Mouse (Mus musculus): ENCODE measurements around the gene Cacnb2. TPM values are rescaled to one million over a fixed set of nuclear protein-coding genes. Genes with fewer than 3 reads are reported as not detected.
A peak's percentile ranks its signal among the peaks of the same experiment; 100 is the strongest.
"Not testable (repeated sequence)": the region's sequence is repeated elsewhere in the genome, so short reads cannot be mapped to it uniquely, and the experiment has no call there.

Gene Cacnb2
- polyA plus RNA-seq, 1 experiment: 43.5 TPM

GRCm38 (mm10) chr2:14651268-14651667 is 48.4 kb downstream of the Cacnb2 start:
- no peak for DNase-seq (ENCODE audit: extremely low spot score in 1 of 2, low spot score in 1 of 2)

GRCm38 (mm10) chr2:14656673-14657072 is 53.8 kb downstream of the Cacnb2 start:
- DNase-seq (ENCODE audit: extremely low spot score in 1 of 2, low spot score in 1 of 2): no peak

GRCm38 (mm10) chr2:14657205-14657844 is 54.4 kb downstream of the Cacnb2 start:
- DNase-seq (ENCODE audit: extremely low spot score in 1 of 2, low spot score in 1 of 2): no peak

- no peak for DNase-seq (ENCODE audit: extremely low spot score in 1 of 2, low spot score in 1 of 2)
These were observed 62.3 kb downstream of the Cacnb2 start for GRCm38 (mm10) chr2:14665213-14665612.

- no peak for DNase-seq (ENCODE audit: extremely low spot score in 1 of 2, low spot score in 1 of 2)
These were observed 69.2 kb downstream of the Cacnb2 start for GRCm38 (mm10) chr2:14672117-14672516.

- peak in 1 of 2 experiments; percentile 55 for DNase-seq (ENCODE audit: extremely low spot score in 1 of 2, low spot score in 1 of 2)
These were observed 74.1 kb downstream of the Cacnb2 start for GRCm38 (mm10) chr2:14676885-14677516.

GRCm38 (mm10) chr2:14684231-14684630 is 81.3 kb downstream of the Cacnb2 start:
- DNase-seq (ENCODE audit: extremely low spot score in 1 of 2, low spot score in 1 of 2): no peak

GRCm38 (mm10) chr2:14702973-14703645 is 100.2 kb downstream of the Cacnb2 start:
- peak in 1 of 2 experiments; percentile 86 for DNase-seq (ENCODE audit: extremely low spot score in 1 of 2, low spot score in 1 of 2)

GRCm38 (mm10) chr2:14703676-14704075 is 100.8 kb downstream of the Cacnb2 start:
- DNase-seq (ENCODE audit: extremely low spot score in 1 of 2, low spot score in 1 of 2): no peak

- no peak for DNase-seq (ENCODE audit: extremely low spot score in 1 of 2, low spot score in 1 of 2)
These were observed 107.4 kb downstream of the Cacnb2 start for GRCm38 (mm10) chr2:14710247-14710646.

- DNase-seq (ENCODE audit: extremely low spot score in 1 of 2, low spot score in 1 of 2): no peak
These were observed 108.9 kb downstream of the Cacnb2 start for GRCm38 (mm10) chr2:14711751-14712150.

- no peak for DNase-seq (ENCODE audit: extremely low spot score in 1 of 2, low spot score in 1 of 2)
These were observed 110.2 kb downstream of the Cacnb2 start for GRCm38 (mm10) chr2:14713049-14713448.

- no peak for DNase-seq (ENCODE audit: extremely low spot score in 1 of 2, low spot score in 1 of 2)
These were observed 113.8 kb downstream of the Cacnb2 start for GRCm38 (mm10) chr2:14716666-14717065.

GRCm38 (mm10) chr2:14719119-14719718 is 116.3 kb downstream of the Cacnb2 start:
- peak; percentile 70 to 73 for DNase-seq (ENCODE audit: extremely low spot score in 1 of 2, low spot score in 1 of 2)

GRCm38 (mm10) chr2:14725437-14725836 is 122.5 kb downstream of the Cacnb2 start:
- DNase-seq (ENCODE audit: extremely low spot score in 1 of 2, low spot score in 1 of 2): no peak

GRCm38 (mm10) chr2:14726601-14727000 is 123.7 kb downstream of the Cacnb2 start:
- not testable (repeated sequence) for DNase-seq (ENCODE audit: extremely low spot score in 1 of 2, low spot score in 1 of 2)

GRCm38 (mm10) chr2:14738927-14739326 is 136.0 kb downstream of the Cacnb2 start:
- peak; percentile 59 to 74 for DNase-seq (ENCODE audit: extremely low spot score in 1 of 2, low spot score in 1 of 2)

- peak in 1 of 2 experiments; percentile 47 for DNase-seq (ENCODE audit: extremely low spot score in 1 of 2, low spot score in 1 of 2)
These were observed 136.6 kb downstream of the Cacnb2 start for GRCm38 (mm10) chr2:14739510-14739909.

GRCm38 (mm10) chr2:14740359-14740758 is 137.5 kb downstream of the Cacnb2 start:
- peak in 1 of 2 experiments; percentile 42 for DNase-seq (ENCODE audit: extremely low spot score in 1 of 2, low spot score in 1 of 2)

- DNase-seq (ENCODE audit: extremely low spot score in 1 of 2, low spot score in 1 of 2): no peak
These were observed 141.9 kb downstream of the Cacnb2 start for GRCm38 (mm10) chr2:14744761-14745160.

- DNase-seq (ENCODE audit: extremely low spot score in 1 of 2, low spot score in 1 of 2): peak; percentile 11 to 31
These were observed 160.0 kb downstream of the Cacnb2 start for GRCm38 (mm10) chr2:14762846-14763245.
